Mouse (Mus musculus): ENCODE measurements at regions not wholly inside any gene's neighbourhood (a gene's known extent, or its start where the extent isn't known, plus 50 kb on each side); places are given as distances from the start of the nearest gene placed in this dataset.

DNA sequence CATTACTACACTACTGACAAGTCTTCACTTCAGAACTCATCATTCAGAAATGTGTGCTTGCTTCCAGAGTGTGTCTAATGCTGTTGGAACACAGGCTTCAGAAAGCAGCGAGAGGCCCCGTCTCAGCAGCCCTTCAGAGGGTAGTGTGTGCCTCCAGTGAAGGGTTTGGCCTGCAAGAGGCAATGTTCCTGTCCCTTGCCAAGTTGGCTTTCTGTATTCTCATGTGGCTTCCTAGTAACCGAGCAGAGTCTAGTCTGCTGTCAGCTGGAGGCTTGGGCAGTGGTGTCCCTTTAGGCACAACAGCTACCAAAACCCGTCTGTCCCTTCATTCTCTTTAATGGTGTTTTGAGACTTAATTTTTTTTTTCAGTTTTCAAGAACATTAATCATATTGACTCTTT lies 173.3 kb upstream of the Col8a1 start:
- H3K27ac ChIP-seq (ENCODE audit: control insufficient read depth, insufficient read depth, low read depth, low read length, poor library complexity): no peak overlapping the region
- H3K4me3 ChIP-seq (replicated peaks; ENCODE audit: control insufficient read depth, low read depth, low read length): no peak overlapping the region
- TF ChIP-seq CTCF (IDR thresholded peaks at IDR 0.05; ENCODE audit: control insufficient read depth, insufficient read depth, low read length): no peak
- TF ChIP-seq POLR2A (IDR thresholded peaks at IDR 0.05; ENCODE audit: borderline replicate concordance, control insufficient read depth, low read depth, low read length): no peak
- H3K4me1 ChIP-seq (ENCODE audit: control insufficient read depth, insufficient read depth, low read length): no peaks in the 10 kb centered on the region
- 69% methylated on average over 4 of the region's 4 CpGs for WGBS

DNA sequence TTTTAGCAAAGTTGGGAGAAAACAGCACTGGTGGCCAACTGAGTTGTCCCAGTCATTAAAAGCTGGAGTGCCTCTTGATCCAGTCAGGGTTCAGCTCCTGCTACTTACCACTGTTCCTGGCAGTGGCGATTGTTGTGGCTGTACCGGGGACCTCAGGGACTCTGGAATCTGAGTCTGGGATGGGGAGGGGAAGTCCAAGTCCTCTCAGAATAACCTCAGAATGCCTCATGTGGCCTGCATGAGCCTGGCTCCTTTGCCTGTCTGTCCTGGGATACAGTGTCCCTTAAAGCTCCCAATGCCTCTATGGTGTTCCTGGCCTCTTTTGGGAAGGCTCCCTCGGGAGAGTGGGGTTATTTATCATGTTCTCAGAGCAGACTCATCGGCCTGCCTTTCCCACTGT lies 173.8 kb upstream of the Col8a1 start:
- Histone ChIP-seq H3K4me1 (ENCODE audit: control insufficient read depth, insufficient read depth, low read length) (no peaks in the 10 kb centered on the region), H3K4me3 (replicated peaks; ENCODE audit: control insufficient read depth, low read depth, low read length) (no peak overlapping the region), H3K27ac (ENCODE audit: control insufficient read depth, insufficient read depth, low read depth, low read length, poor library complexity) (no peak overlapping the region)
- TF ChIP-seq POLR2A (IDR thresholded peaks at IDR 0.05; ENCODE audit: borderline replicate concordance, control insufficient read depth, low read depth, low read length): no peak
- no peak for TF ChIP-seq CTCF (IDR thresholded peaks at IDR 0.05; ENCODE audit: control insufficient read depth, insufficient read depth, low read length)
- 68% methylated on average over 4 of the region's 4 CpGs for whole genome bisulfite sequencing

DNA sequence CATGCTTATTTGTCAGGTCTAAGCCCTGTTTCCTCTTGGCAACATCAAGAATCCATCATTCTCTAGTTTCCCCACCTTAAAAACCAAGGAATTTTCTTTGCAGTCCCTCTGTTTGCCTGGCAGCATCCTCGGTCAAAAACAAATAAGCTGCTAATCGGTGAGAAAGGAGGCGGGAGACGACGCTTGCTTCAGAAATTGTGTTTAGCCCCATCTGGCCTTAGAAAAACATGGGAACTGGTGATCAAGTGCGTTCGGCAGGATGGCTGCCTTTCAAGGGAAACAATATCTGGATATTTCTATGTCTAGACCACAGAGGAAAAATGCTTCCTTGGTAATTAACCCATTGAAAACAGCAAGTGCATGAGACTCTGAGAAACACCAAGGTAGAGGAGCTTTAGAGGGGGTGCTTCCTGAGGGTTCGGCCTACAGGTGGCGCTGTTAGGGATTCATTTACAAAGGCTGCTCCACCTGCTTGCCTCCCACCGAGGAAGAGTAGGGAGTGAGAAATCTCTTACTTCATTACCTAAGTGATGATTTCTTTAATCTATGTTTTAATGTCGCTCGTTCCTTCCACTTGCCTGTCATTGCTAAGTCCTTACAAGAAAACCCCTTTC lies 174.7 kb upstream of the Col8a1 start:
- Histone ChIP-seq H3K4me3 (replicated peaks; ENCODE audit: control insufficient read depth, low read depth, low read length) (no peak overlapping the region), H3K4me1 (ENCODE audit: control insufficient read depth, insufficient read depth, low read length) (no peaks in the 10 kb centered on the region), H3K27ac (ENCODE audit: control insufficient read depth, insufficient read depth, low read depth, low read length, poor library complexity) (no peak overlapping the region)
- WGBS: 79% methylated on average over 12 of the region's 12 CpGs
- TF ChIP-seq POLR2A (IDR thresholded peaks at IDR 0.05; ENCODE audit: borderline replicate concordance, control insufficient read depth, low read depth, low read length) (no peak), CTCF (IDR thresholded peaks at IDR 0.05; ENCODE audit: control insufficient read depth, insufficient read depth, low read length) (no peak)

DNA sequence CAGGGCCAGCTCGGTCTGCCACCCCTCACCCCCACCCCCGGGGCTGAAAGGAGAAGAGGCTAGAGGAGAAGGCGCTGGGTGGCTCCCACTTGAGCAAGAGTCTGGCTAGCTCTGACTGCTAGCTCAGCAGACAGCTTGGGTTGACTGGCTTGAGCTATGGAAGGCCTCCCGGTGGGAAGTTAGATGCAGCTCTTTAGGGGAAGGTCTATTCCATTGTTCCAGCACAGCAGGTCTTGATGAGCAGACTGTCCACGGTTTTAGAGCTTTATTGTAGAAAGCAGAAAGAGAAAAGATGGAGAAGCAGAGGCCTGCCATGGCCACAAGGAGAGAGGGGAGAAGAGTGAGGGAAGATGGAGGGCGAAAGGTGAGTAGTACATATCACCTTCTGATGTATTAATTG lies 190.9 kb upstream of the Col8a1 start:
- H3K4me1 ChIP-seq (ENCODE audit: control insufficient read depth, insufficient read depth, low read length): no peaks in the 10 kb centered on the region
- no peak overlapping the region for H3K27ac ChIP-seq (ENCODE audit: control insufficient read depth, insufficient read depth, low read depth, low read length, poor library complexity)
- WGBS: 63% methylated on average over 6 of the region's 6 CpGs
- no peak overlapping the region for H3K4me3 ChIP-seq (replicated peaks; ENCODE audit: control insufficient read depth, low read depth, low read length)
- TF ChIP-seq POLR2A (IDR thresholded peaks at IDR 0.05; ENCODE audit: borderline replicate concordance, control insufficient read depth, low read depth, low read length) (no peak), CTCF (IDR thresholded peaks at IDR 0.05; ENCODE audit: control insufficient read depth, insufficient read depth, low read length) (no peak)

DNA sequence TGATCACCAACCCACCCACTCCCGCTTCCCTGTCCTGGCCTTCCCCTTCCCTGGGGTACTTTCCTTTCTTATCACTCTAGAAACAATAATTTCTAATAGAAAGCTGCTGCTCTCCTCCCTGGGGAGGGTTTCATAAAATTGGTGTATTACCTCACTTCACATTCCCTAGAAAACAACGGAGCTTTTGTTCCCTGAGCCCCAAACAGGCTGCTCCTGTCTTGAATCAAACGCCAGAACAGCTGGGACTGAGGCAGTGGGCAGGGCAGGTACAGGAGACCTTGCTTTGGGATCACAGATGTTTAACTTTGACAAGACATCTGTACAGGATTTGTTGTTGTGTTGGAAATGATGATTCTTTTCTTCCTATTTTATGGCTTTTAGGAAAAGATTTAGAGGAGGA lies 192.8 kb upstream of the Col8a1 start:
- no peak overlapping the region for H3K27ac ChIP-seq (ENCODE audit: control insufficient read depth, insufficient read depth, low read depth, low read length, poor library complexity)
- TF ChIP-seq POLR2A (IDR thresholded peaks at IDR 0.05; ENCODE audit: borderline replicate concordance, control insufficient read depth, low read depth, low read length) (no peak), CTCF (IDR thresholded peaks at IDR 0.05; ENCODE audit: control insufficient read depth, insufficient read depth, low read length) (no peak)
- H3K4me3 ChIP-seq (replicated peaks; ENCODE audit: control insufficient read depth, low read depth, low read length): no peak overlapping the region
- H3K4me1 ChIP-seq (ENCODE audit: control insufficient read depth, insufficient read depth, low read length): no peaks in the 10 kb centered on the region
- WGBS: 72% methylated on average over 3 of the region's 3 CpGs

DNA sequence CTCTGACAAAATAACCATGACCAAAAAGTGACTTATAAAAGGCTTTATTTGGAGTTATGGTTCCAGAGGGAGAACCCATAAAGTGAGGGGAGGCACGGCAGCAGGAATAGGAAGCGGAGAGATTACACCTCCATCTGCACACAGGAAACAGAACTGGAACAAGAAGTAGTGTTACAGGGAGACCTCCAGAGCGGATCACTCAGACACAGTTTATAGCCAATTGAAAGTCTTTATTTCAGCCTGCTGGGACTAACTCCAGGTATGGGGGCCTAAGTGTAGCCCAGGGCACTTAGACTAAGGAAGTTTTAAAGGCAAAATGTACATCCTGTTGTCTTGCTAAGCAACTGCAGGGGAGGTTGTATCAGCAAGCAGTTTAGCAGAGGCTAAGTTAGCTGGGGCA lies 195.1 kb upstream of the Col8a1 start:
- Histone ChIP-seq H3K27ac (ENCODE audit: control insufficient read depth, insufficient read depth, low read depth, low read length, poor library complexity) (no peak overlapping the region), H3K4me3 (replicated peaks; ENCODE audit: control insufficient read depth, low read depth, low read length) (no peak overlapping the region), H3K4me1 (ENCODE audit: control insufficient read depth, insufficient read depth, low read length) (no peaks in the 10 kb centered on the region)
- 81% methylated on average over 3 of the region's 3 CpGs for WGBS
- no peak for TF ChIP-seq POLR2A (IDR thresholded peaks at IDR 0.05; ENCODE audit: borderline replicate concordance, control insufficient read depth, low read depth, low read length)
- no peak for TF ChIP-seq CTCF (IDR thresholded peaks at IDR 0.05; ENCODE audit: control insufficient read depth, insufficient read depth, low read length)

DNA sequence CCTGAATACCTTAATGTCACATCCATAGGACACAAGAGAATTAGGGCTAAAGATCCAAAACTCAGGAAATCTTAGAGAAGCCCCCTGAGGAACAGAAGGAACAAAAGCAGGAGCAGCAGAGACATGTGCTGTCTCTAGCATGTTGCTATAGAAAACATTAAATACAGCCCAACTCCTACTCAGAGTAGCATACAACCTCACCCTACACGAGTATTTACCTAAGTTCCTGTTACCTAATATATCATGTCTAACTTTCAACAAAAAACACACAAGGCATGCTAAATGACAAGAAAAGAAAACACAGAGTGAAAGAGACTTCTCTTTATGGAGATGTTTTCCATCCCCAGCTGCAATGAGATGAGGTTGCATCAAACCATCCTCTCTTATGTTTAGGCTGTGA lies 216.4 kb upstream of the Col8a1 start:
- TF ChIP-seq POLR2A (IDR thresholded peaks at IDR 0.05; ENCODE audit: borderline replicate concordance, control insufficient read depth, low read depth, low read length) (no peak), CTCF (IDR thresholded peaks at IDR 0.05; ENCODE audit: control insufficient read depth, insufficient read depth, low read length) (no peak)
- no peak overlapping the region for H3K4me3 ChIP-seq (replicated peaks; ENCODE audit: control insufficient read depth, low read depth, low read length)
- H3K27ac ChIP-seq (ENCODE audit: control insufficient read depth, insufficient read depth, low read depth, low read length, poor library complexity): no peak overlapping the region
- 41% methylated on average over 1 of the region's 1 CpGs for WGBS
- H3K4me1 ChIP-seq (ENCODE audit: control insufficient read depth, insufficient read depth, low read length): no peaks in the 10 kb centered on the region

DNA sequence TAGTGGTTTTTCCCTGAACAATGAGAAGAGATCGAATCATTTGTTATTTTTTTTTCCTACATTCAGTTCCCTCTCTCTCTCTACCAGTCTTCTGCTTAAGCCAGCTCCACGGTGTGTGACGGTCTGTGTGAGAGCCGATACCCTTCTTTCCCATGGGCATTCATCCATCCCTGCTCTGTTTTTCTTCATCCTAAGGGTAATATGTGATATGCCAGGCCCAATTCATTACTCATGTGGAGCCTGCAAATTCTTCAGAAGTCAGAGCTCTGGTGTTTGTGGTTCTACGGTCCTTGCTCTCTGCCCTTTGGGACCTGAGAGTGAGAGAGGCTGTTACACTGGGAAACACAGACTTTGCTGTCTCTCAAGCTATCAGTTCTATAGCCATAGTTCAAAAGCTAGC lies 229.6 kb upstream of the Col8a1 start:
- TF ChIP-seq POLR2A (IDR thresholded peaks at IDR 0.05; ENCODE audit: borderline replicate concordance, control insufficient read depth, low read depth, low read length) (no peak), CTCF (IDR thresholded peaks at IDR 0.05; ENCODE audit: control insufficient read depth, insufficient read depth, low read length) (no peak)
- WGBS: 81% methylated on average over 5 of the region's 5 CpGs
- no peak overlapping the region for H3K4me3 ChIP-seq (replicated peaks; ENCODE audit: control insufficient read depth, low read depth, low read length)
- no peak overlapping the region for H3K27ac ChIP-seq (ENCODE audit: control insufficient read depth, insufficient read depth, low read depth, low read length, poor library complexity)
- no peaks in the 10 kb centered on the region for H3K4me1 ChIP-seq (ENCODE audit: control insufficient read depth, insufficient read depth, low read length)

DNA sequence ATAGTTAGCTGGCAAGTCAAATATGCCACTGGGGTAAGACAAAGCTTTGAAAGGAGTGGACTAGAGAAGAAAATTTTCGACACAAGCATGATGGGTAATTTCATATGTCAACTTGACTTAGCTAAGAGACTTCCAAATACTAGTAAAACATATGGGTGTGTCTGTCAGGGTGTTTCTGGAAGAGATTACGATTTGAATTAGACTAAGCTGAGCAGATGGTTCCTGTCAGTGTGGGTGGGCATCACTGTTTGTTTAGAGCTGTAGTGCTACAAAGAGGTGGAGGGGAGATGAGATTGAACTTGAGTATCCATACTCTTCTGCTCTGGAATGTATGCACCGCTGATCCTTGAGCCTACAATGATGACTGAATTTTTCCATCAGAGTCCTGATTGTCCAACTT lies 251.2 kb upstream of the Col8a1 start:
- WGBS: 70% methylated on average over 3 of the region's 3 CpGs
- H3K4me3 ChIP-seq (replicated peaks; ENCODE audit: control insufficient read depth, low read depth, low read length): no peak overlapping the region
- TF ChIP-seq CTCF (IDR thresholded peaks at IDR 0.05; ENCODE audit: control insufficient read depth, insufficient read depth, low read length): no peak
- no peak for TF ChIP-seq POLR2A (IDR thresholded peaks at IDR 0.05; ENCODE audit: borderline replicate concordance, control insufficient read depth, low read depth, low read length)

More for the DNA sequence above, 251.2 kb upstream of the Col8a1 start:
- Histone ChIP-seq H3K27ac (ENCODE audit: control insufficient read depth, insufficient read depth, low read depth, low read length, poor library complexity) (no peak overlapping the region), H3K4me1 (ENCODE audit: control insufficient read depth, insufficient read depth, low read length) (no peaks in the 10 kb centered on the region)
